Comparison of ENCODE assay signal across 11 mouse cellular contexts in genomic region chr9:117072433-117073099, GRCm38 (mm10).
A peak's percentile ranks its signal among the peaks of the same experiment; 100 is the strongest.
DNase-seq lines count a peak whose midpoint lies in the region; ATAC-seq lines count a peak whose summit lies in the region.
"Had no signal": no experiment of that assay in that cellular context is flagged by ENCODE, and none has a peak within 500 bp of the region (broad histone marks: within the 10 kb centered on the region; RNA-seq: fewer than 3 reads in every experiment).

No protein-coding gene starts in this region.

- peak; percentile 30; the same call in 1 of the 2 replicates for ATAC-seq in midbrain, embryonic 12.5 days (ENCODE audit: low FRiP score, low read depth)
- ATAC-seq in midbrain, embryonic 11.5 days (ENCODE audit: low FRiP score), result no peak
- ATAC-seq in hindbrain, embryonic 13.5 days (ENCODE audit: low FRiP score), result 0 out of 2 replicates have a peak, but pooled peaks have one; percentile 73

- H3K9me3 ChIP-seq in midbrain, embryonic 12.5 days, result no peaks in the 10 kb centered on the region
- H3K9me3 ChIP-seq in midbrain, embryonic 11.5 days (ENCODE audit: control insufficient read depth, low read length), result no peaks in the 10 kb centered on the region
- H3K9me3 ChIP-seq in hindbrain, embryonic 13.5 days, result no peaks in the 10 kb centered on the region; the same call in 1 of the 2 replicates
- H3K9me3 ChIP-seq: liver, embryonic 13.5 days had no signal

- no peaks in the 10 kb centered on the region for H3K27me3 ChIP-seq in midbrain, embryonic 12.5 days
- H3K27me3 ChIP-seq in midbrain, embryonic 11.5 days (ENCODE audit: control insufficient read depth, insufficient read depth, low read length), result no peaks in the 10 kb centered on the region
- H3K27me3 ChIP-seq in hindbrain, embryonic 13.5 days, result no peaks in the 10 kb centered on the region
- H3K27me3 ChIP-seq: liver, embryonic 13.5 days had no signal

- H3K4me2 ChIP-seq in midbrain, embryonic 12.5 days (replicated peaks), result no peak overlapping the region
- no peak overlapping the region for H3K4me2 ChIP-seq in midbrain, embryonic 11.5 days
- no peak overlapping the region for H3K4me2 ChIP-seq in hindbrain, embryonic 13.5 days
- H3K4me2 ChIP-seq: liver, embryonic 13.5 days had no signal

- H3K4me3 ChIP-seq in midbrain, embryonic 12.5 days, result no peak overlapping the region
- H3K4me3 ChIP-seq in midbrain, embryonic 11.5 days (ENCODE audit: low read depth, low read length), result no peak overlapping the region
- H3K4me3 ChIP-seq in hindbrain, embryonic 13.5 days, result no peak overlapping the region
- H3K4me3 ChIP-seq: erythroblast, embryonic 14.5 days; layer of hippocampus, adult 2 months; liver, embryonic 13.5 days had no signal

- H3K27ac ChIP-seq in midbrain, embryonic 12.5 days (replicated peaks), result no peak overlapping the region
- no peak overlapping the region for H3K27ac ChIP-seq in midbrain, embryonic 11.5 days (ENCODE audit: low read depth, low read length)
- H3K27ac ChIP-seq in hindbrain, embryonic 13.5 days, result peak overlapping the region; percentile 53
- H3K27ac ChIP-seq: layer of hippocampus, adult 2 months; liver, embryonic 13.5 days had no signal

- no peak for DNase-seq in midbrain, embryonic 11.5 days (ENCODE audit: low spot score, missing footprints)
- peak; percentile 68 for DNase-seq in embryo, embryonic 11 days
- DNase-seq in lung, postnatal 36 days, result peak; percentile 58
- no peak for DNase-seq in layer of hippocampus, adult 18-20 months (ENCODE audit: low spot score in 2 of 2)
- no peak for DNase-seq in urinary bladder, postnatal 36 days (ENCODE audit: low spot score in 2 of 2)
- DNase-seq: gastrocnemius, postnatal 36 days; liver, embryonic 13.5 days had no signal

- H3K36me3 ChIP-seq in midbrain, embryonic 12.5 days, result no peaks in the 10 kb centered on the region
- H3K36me3 ChIP-seq in midbrain, embryonic 11.5 days (ENCODE audit: control insufficient read depth, insufficient read depth, low read length), result no peaks in the 10 kb centered on the region
- H3K36me3 ChIP-seq in hindbrain, embryonic 13.5 days, result no peaks in the 10 kb centered on the region
- H3K36me3 ChIP-seq: liver, embryonic 13.5 days had no signal

- no peak overlapping the region for H3K9ac ChIP-seq in midbrain, embryonic 12.5 days (replicated peaks)
- no peak overlapping the region for H3K9ac ChIP-seq in midbrain, embryonic 11.5 days (ENCODE audit: low read length)
- no peak overlapping the region for H3K9ac ChIP-seq in hindbrain, embryonic 13.5 days
- H3K9ac ChIP-seq: liver, embryonic 13.5 days had no signal

- 57% methylated on average over 2 of the region's 2 CpGs for WGBS in midbrain, embryonic 12.5 days
- WGBS in midbrain, embryonic 11.5 days, result 38% methylated on average over 2 of the region's 2 CpGs
- WGBS in hindbrain, embryonic 13.5 days, result 40% methylated on average over 2 of the region's 2 CpGs

- peaks cover 6% of the 10 kb centered on the region; the same call in 1 of the 2 replicates for H3K4me1 ChIP-seq in midbrain, embryonic 12.5 days
- no peaks in the 10 kb centered on the region for H3K4me1 ChIP-seq in midbrain, embryonic 11.5 days (ENCODE audit: control insufficient read depth, insufficient read depth, low read length)
- H3K4me1 ChIP-seq in hindbrain, embryonic 13.5 days (replicated peaks), result peaks cover 16% of the 10 kb centered on the region
- H3K4me1 ChIP-seq: liver, embryonic 13.5 days had no signal

Comparison
In these comparisons a context has a peak if more than half of its experiments do, and no peak if none do; other contexts are left out.
1. DNase-seq: peak in embryo, embryonic 11 days (single experiment) and lung, postnatal 36 days (single experiment); none in midbrain, embryonic 11.5 days (single experiment), layer of hippocampus, adult 18-20 months (0 of 2) and urinary bladder, postnatal 36 days (0 of 2).